Mouse (Mus musculus) heart, embryonic 14.5 days (tissue): ENCODE results near the gene Stx17. TPM values are rescaled to one million over a fixed set of nuclear protein-coding genes. Genes with fewer than 3 reads are reported as not detected.

Experiments used
- ATAC-seq: fragments of 200-750 bp; cut with Nextera tagmentation; 2 replicates; pipeline ENCODE4 v1.8.0; 2017; ENCODE audit warnings: low read depth, moderate TSS enrichment; ENCODE audit not compliant: insufficient number of reproducible peaks, insufficient read depth, low FRiP score
- H3K27ac ChIP-seq, 2 experiments: fragments of 200-500 bp in 1 of 2; fragments of 300-500 bp in 1 of 2; sonication (generic) in 1 of 2; replicated peaks in 1 of 2; 2 replicates each; pipeline ENCODE4 v1.5.1; 2012 to 2014; ENCODE audit warnings: low read depth in 2 of 2, low read length in 2 of 2, control low read depth in 1 of 2, mild to moderate bottlenecking in 1 of 2, mixed read lengths in 1 of 2; ENCODE audit not compliant: control insufficient read depth in 1 of 2, insufficient read depth in 1 of 2
- H3K27me3 ChIP-seq: fragments of 300-500 bp; sonication (generic); 2 replicates; pipeline ENCODE4 v1.6.1; 2014; ENCODE audit warnings: mild to moderate bottlenecking, low read length, control low read depth; ENCODE audit not compliant: control insufficient read depth, insufficient read depth
- H3K36me3 ChIP-seq: fragments of 300-500 bp; sonication (generic); 2 replicates; pipeline ENCODE4 v1.6.1; 2014; ENCODE audit warnings: mild to moderate bottlenecking, control low read depth, low read length, mixed read lengths; ENCODE audit not compliant: control insufficient read depth, insufficient read depth
- H3K4me1 ChIP-seq, 2 experiments: fragments of 200-500 bp in 1 of 2; fragments of 300-500 bp in 1 of 2; sonication (generic) in 1 of 2; 2 replicates each; pipeline ENCODE4 v1.6.1; 2012 to 2014; ENCODE audit warnings: low read length in 2 of 2, control low read depth in 1 of 2, mixed read lengths in 1 of 2; ENCODE audit not compliant: control insufficient read depth in 2 of 2, insufficient read depth in 2 of 2
- H3K4me2 ChIP-seq: fragments of 300-500 bp; sonication (generic); 2 replicates; pipeline ENCODE4 v1.6.1; 2014; ENCODE audit warnings: mild to moderate bottlenecking, low read length
- H3K4me3 ChIP-seq, 2 experiments: fragments of 200-500 bp in 1 of 2; fragments of 300-500 bp in 1 of 2; sonication (generic) in 1 of 2; 2 replicates each; pipeline ENCODE4 v1.5.1; 2012 to 2014; ENCODE audit warnings: low read length in 2 of 2, mild to moderate bottlenecking in 2 of 2, control low read depth in 1 of 2, low read depth in 1 of 2, moderate library complexity in 1 of 2; ENCODE audit not compliant: control insufficient read depth in 1 of 2, insufficient read depth in 1 of 2
- H3K9ac ChIP-seq: fragments of 300-500 bp; sonication (generic); 2 replicates; pipeline ENCODE4 v1.6.1; 2014; ENCODE audit warnings: mild to moderate bottlenecking, low read length
- H3K9me3 ChIP-seq: fragments of 300-500 bp; sonication (generic); 2 replicates; pipeline ENCODE4 v1.6.1; 2016; ENCODE audit warnings: low read length, control low read depth; ENCODE audit not compliant: control insufficient read depth
- WGBS: fragments of 180-500 bp; shearing (Covaris S2); extraction: QIAGEN DNeasy Blood & Tissue Kit; methylation state at CpG from one replicate; pipeline ENCODE4 v1.1.7; 2014; 5-methylcytosine and 5-hydroxymethylcytosine counted together
- polyA plus RNA-seq: library from polyadenylated mRNA; unstranded; fragments of >200 nt; fragmentation: Nextera tagmentation; extraction: Ambion mirVana; gene quantifications from 2 replicates; pipeline ENCODE4 v1.2.1, GENCODE M21; 2014

Stx17 gene
- polyA plus RNA-seq, 1 experiment from 2014 or later = 23.5 TPM

GRCm38 (mm10) chr4:48124416-48124772, 321 bp upstream of the Stx17 start:
- WGBS = 7% methylated on average over 9 of the region's 9 CpGs
- no peaks in the 10 kb centered on the region for H3K36me3 ChIP-seq
- ATAC-seq = peak; percentile 74
- peak overlapping the region; percentile 79 for H3K4me2 ChIP-seq
- peaks cover 0 to 3% of the 10 kb centered on the region in 2 experiments; a peak in 1 of 4 replicates for H3K4me1 ChIP-seq
- peak overlapping the region; percentile 72 to 85 for H3K4me3 ChIP-seq
- H3K27ac ChIP-seq = no peak overlapping the region
- peak overlapping the region; percentile 93 for H3K9ac ChIP-seq
- H3K9me3 ChIP-seq = no peaks in the 10 kb centered on the region
- H3K27me3 ChIP-seq = no peaks in the 10 kb centered on the region

DNA sequence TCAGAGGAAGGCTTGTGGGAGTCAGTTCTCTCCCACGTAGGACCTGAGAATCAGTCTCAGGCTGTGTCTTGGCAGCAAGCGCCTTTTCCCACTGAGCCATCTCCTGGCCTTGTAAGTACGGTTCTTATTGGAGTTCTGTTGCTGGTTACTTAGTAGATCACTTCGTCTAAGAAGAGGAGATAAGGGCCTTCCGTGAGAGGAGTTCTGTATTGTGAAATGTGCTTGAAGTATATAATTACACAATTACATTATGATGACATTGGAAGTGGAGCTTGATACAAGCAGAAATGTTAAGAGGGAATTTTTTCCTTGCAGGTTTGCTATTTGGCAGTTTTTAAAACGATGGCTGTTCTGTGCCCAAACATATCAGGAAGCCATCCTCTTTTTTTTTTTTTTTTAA, 5.6 kb downstream of the Stx17 start:
- WGBS = 71% methylated on average over 6 of the region's 6 CpGs
- Histone ChIP-seq H3K4me2 (no peak overlapping the region), H3K27me3 (no peaks in the 10 kb centered on the region), H3K27ac (no peak overlapping the region), H3K36me3 (peaks cover 31% of the 10 kb centered on the region), H3K4me3 (no peak overlapping the region), H3K9me3 (no peaks in the 10 kb centered on the region), H3K4me1 (no peaks in the 10 kb centered on the region; a peak in 1 of 4 replicates), H3K9ac (no peak overlapping the region)
- no peak for ATAC-seq

DNA sequence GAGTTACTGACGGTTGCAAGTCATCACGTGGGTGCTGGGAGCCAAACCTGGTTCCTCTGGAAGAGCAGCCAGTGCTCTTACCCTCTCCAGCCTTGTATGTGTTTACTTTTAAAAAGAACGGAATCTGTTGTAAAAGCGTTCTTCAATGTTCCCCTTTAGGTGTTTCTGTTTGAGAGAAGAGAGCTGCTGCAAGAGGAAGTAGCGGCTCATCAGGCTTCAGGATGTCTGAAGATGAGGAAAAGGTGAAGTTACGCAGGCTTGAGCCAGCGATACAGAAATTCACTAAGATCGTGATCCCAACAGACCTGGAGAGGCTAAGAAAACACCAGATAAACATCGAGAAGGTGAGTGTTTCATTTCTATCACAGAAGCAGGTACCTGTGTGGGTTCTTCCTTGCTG, 6.9 kb downstream of the Stx17 start:
- Histone ChIP-seq H3K36me3 (peaks cover 37% of the 10 kb centered on the region), H3K4me3 (no peak overlapping the region), H3K27ac (no peak overlapping the region), H3K9ac (no peak overlapping the region), H3K4me1 (no peaks in the 10 kb centered on the region), H3K9me3 (no peaks in the 10 kb centered on the region), H3K27me3 (no peaks in the 10 kb centered on the region), H3K4me2 (no peak overlapping the region)
- no peak for ATAC-seq
- 96% methylated on average over 9 of the region's 9 CpGs for WGBS

GRCm38 (mm10) chr4:48132721-48133120, 8.0 kb downstream of the Stx17 start:
- Histone ChIP-seq H3K9me3 (no peaks in the 10 kb centered on the region), H3K4me1 (no peaks in the 10 kb centered on the region), H3K27ac (no peak overlapping the region), H3K27me3 (no peaks in the 10 kb centered on the region), H3K4me3 (no peak overlapping the region), H3K36me3 (peaks cover 44% of the 10 kb centered on the region), H3K9ac (no peak overlapping the region), H3K4me2 (no peak overlapping the region)
- ATAC-seq = no peak
- 86% methylated on average over 3 of the region's 3 CpGs for WGBS

DNA sequence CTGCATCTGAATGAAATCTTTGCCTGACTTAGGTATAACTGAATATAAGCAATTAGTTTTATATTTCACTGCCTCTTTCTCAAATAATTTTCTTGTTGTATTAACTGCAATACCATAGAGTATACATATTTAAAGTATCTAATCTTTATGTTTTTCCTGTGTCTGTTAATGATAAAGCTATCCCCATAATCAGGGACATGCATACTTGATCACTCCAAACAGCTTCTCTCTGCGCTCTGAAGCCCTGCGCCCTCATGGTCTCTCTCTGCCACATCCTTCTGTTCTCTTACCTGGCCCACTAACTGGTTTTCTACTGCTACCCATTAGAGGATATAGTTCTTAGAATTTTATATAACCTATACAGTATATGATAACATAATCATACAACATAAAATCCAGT, 24.8 kb downstream of the Stx17 start:
- Histone ChIP-seq H3K4me3 (no peak overlapping the region), H3K27me3 (no peaks in the 10 kb centered on the region), H3K9ac (no peak overlapping the region), H3K4me2 (no peak overlapping the region), H3K4me1 (no peaks in the 10 kb centered on the region), H3K36me3 (0 out of 2 replicates have a peak, but pooled peaks cover 3% of the 10 kb centered on the region), H3K27ac (no peak overlapping the region), H3K9me3 (no peaks in the 10 kb centered on the region)
- ATAC-seq = no peak
- 91% methylated on average over 2 of the region's 2 CpGs for WGBS

- WGBS = 78% methylated on average over 5 of the region's 5 CpGs
- Histone ChIP-seq H3K4me2 (no peak overlapping the region), H3K4me3 (no peak overlapping the region), H3K9me3 (no peaks in the 10 kb centered on the region), H3K4me1 (no peaks in the 10 kb centered on the region), H3K9ac (no peak overlapping the region), H3K36me3 (no peaks in the 10 kb centered on the region), H3K27me3 (no peaks in the 10 kb centered on the region), H3K27ac (no peak overlapping the region)
- no peak for ATAC-seq
Measured at GRCm38 (mm10) chr4:48153229-48153628, 28.5 kb downstream of the Stx17 start.

DNA sequence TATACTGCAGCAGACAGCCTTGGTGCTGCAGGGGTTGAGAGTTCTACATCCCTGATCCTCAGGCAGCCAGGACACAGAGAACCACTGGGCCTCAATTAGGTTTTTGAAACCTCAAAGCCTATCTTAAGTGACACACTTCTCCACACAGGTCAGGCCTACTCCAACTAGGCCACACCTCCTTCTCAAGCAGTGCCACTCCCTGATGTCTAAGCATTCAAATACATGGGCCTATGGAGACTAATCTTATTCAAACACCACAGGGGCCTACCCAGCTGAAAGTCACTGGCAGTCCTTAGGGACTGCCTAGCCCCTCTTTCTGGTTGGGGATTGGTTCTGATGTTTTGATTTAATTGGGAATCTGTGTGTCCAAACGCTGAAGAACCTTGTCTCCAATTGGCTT, 31.1 kb downstream of the Stx17 start:
- H3K4me2 ChIP-seq = no peak overlapping the region
- no peak overlapping the region for H3K9ac ChIP-seq
- H3K9me3 ChIP-seq = no peaks in the 10 kb centered on the region
- no peak overlapping the region for H3K27ac ChIP-seq
- WGBS = 71% methylated on average over 1 of the region's 1 CpGs
- no peak overlapping the region for H3K4me3 ChIP-seq
- peaks cover 8% of the 10 kb centered on the region for H3K36me3 ChIP-seq
- ATAC-seq = no peak
- H3K4me1 ChIP-seq = no peaks in the 10 kb centered on the region
- H3K27me3 ChIP-seq = no peaks in the 10 kb centered on the region

GRCm38 (mm10) chr4:48160386-48160785, 35.7 kb downstream of the Stx17 start:
- H3K27ac ChIP-seq = no peak overlapping the region
- no peak overlapping the region for H3K9ac ChIP-seq
- 58% methylated on average over 4 of the region's 4 CpGs for WGBS
- H3K4me2 ChIP-seq = no peak overlapping the region
- no peak overlapping the region for H3K4me3 ChIP-seq
- no peaks in the 10 kb centered on the region for H3K9me3 ChIP-seq
- no peaks in the 10 kb centered on the region for H3K27me3 ChIP-seq
- no peaks in the 10 kb centered on the region for H3K4me1 ChIP-seq
- ATAC-seq = no peak
- H3K36me3 ChIP-seq = peaks cover 8% of the 10 kb centered on the region
